Mouse (Mus musculus) CH12.LX (cell line): Measurements from ENCODE around the gene Fam234b. TPM values are rescaled to one million over a fixed set of nuclear protein-coding genes. Genes with fewer than 3 reads are reported as not detected.

Experiments used
- DNase-seq: peaks from one replicate; pipeline ENCODE4 v3.0.0-alpha.2; 2013; ENCODE audit errors: extremely low read depth
- H3K27ac ChIP-seq: 2 replicates; pipeline ENCODE4 v1.5.1; 2012; ENCODE audit warnings: low read depth, mild to moderate bottlenecking, control low read depth, moderate library complexity; ENCODE audit not compliant: insufficient read depth
- H3K27me3 ChIP-seq: replicated peaks from 2 replicates; pipeline ENCODE3; 2012; ENCODE audit warnings: inconsistent platforms
- H3K36me3 ChIP-seq, 2 experiments: replicated peaks in 1 of 2; 2 replicates each; pipeline versions ENCODE3 to v1.6.1; 2012; ENCODE audit warnings: inconsistent platforms in 1 of 2, low read length in 1 of 2, mild to moderate bottlenecking in 1 of 2, mixed read lengths in 1 of 2, moderate library complexity in 1 of 2; ENCODE audit not compliant: control insufficient read depth in 1 of 2, insufficient read depth in 1 of 2
- H3K4me1 ChIP-seq, 2 experiments: 2 replicates each; pipeline ENCODE4 v1.6.1; 2012; ENCODE audit warnings: inconsistent platforms in 1 of 2, moderate library complexity in 1 of 2; ENCODE audit not compliant: insufficient read depth in 2 of 2, control insufficient read depth in 1 of 2
- H3K4me2 ChIP-seq: 2 replicates; pipeline ENCODE4 v1.6.1; 2012; ENCODE audit warnings: low read depth, mild to moderate bottlenecking, control low read depth; ENCODE audit not compliant: poor library complexity, insufficient read depth, severe bottlenecking
- H3K4me3 ChIP-seq, 3 experiments: fragments of 150-350 bp in 1 of 3; sonication (generic) in 1 of 3; replicated peaks in 1 of 3; 2 replicates each; pipeline versions ENCODE3 to v1.5.1; 2011 to 2012; ENCODE audit warnings: low read depth in 2 of 3, low read length in 2 of 3, mild to moderate bottlenecking in 2 of 3, moderate library complexity in 2 of 3, control low read depth in 1 of 3, improper control_type of control experiment in 1 of 3, inconsistent platforms in 1 of 3, mixed read lengths in 1 of 3; ENCODE audit not compliant: poor library complexity in 1 of 3
- H3K79me2 ChIP-seq: replicated peaks from 2 replicates; pipeline ENCODE4 v1.6.1; 2012; ENCODE audit warnings: mild to moderate bottlenecking, moderate library complexity; ENCODE audit not compliant: control insufficient read depth, poor library complexity, insufficient read depth, severe bottlenecking; ENCODE audit errors: extremely low read depth
- H3K9ac ChIP-seq: 2 replicates; pipeline ENCODE4 v1.6.1; 2012; ENCODE audit warnings: low read depth, mild to moderate bottlenecking, control low read depth, moderate library complexity; ENCODE audit not compliant: insufficient read depth
- H3K9me3 ChIP-seq: replicated peaks from 2 replicates; pipeline ENCODE3; 2012; ENCODE audit warnings: low read length, inconsistent platforms, mixed read lengths
- BHLHE40 ChIP-seq: IDR thresholded peaks from 2 replicates; pipeline ENCODE4 v1.6.1; 2011; ENCODE audit warnings: mild to moderate bottlenecking, low read depth, low read length, improper control_type of control experiment
- CHD1 ChIP-seq: IDR thresholded peaks from 2 replicates; pipeline ENCODE4 v1.6.1; 2012; ENCODE audit warnings: low read depth, low read length, improper control_type of control experiment, inconsistent platforms
- CHD2 ChIP-seq: IDR thresholded peaks from 2 replicates; pipeline ENCODE4 v1.6.1; 2011; ENCODE audit warnings: low read length, improper control_type of control experiment
- E2F4 ChIP-seq: IDR thresholded peaks from 2 replicates; pipeline ENCODE4 v1.6.1; 2011; ENCODE audit warnings: low read depth, low read length, improper control_type of control experiment; ENCODE audit not compliant: insufficient replicate concordance
- ELF1 ChIP-seq: IDR thresholded peaks from 2 replicates; pipeline ENCODE4 v1.6.1; 2014; ENCODE audit warnings: low read depth, mild to moderate bottlenecking, inconsistent platforms, low read length, improper control_type of control experiment
- EP300 ChIP-seq: IDR thresholded peaks from 2 replicates; pipeline ENCODE4 v1.6.1; 2011; ENCODE audit warnings: low read length, improper control_type of control experiment
- ETS1 ChIP-seq: conservative IDR thresholded peaks from 2 replicates; pipeline ENCODE4 v1.6.1; 2012; ENCODE audit warnings: low read depth, mild to moderate bottlenecking, inconsistent platforms, low read length, improper control_type of control experiment, moderate library complexity
- GABPA ChIP-seq: IDR thresholded peaks from 2 replicates; pipeline ENCODE4 v1.6.1; 2012; ENCODE audit warnings: low read depth, low read length, improper control_type of control experiment, inconsistent platforms; ENCODE audit not compliant: insufficient replicate concordance
- IRF4 ChIP-seq: IDR thresholded peaks from 2 replicates; pipeline ENCODE4 v1.6.1; 2014; ENCODE audit warnings: low read depth, mild to moderate bottlenecking, inconsistent platforms, low read length, improper control_type of control experiment
- KAT2A ChIP-seq: IDR thresholded peaks from 2 replicates; pipeline ENCODE4 v1.6.1; 2012; ENCODE audit warnings: low read length, improper control_type of control experiment, inconsistent platforms; ENCODE audit not compliant: insufficient replicate concordance
- MAFK ChIP-seq: IDR thresholded peaks from 2 replicates; pipeline ENCODE4 v1.6.1; 2011; ENCODE audit warnings: low read length, improper control_type of control experiment; ENCODE audit not compliant: insufficient replicate concordance
- MAX ChIP-seq: IDR thresholded peaks from 2 replicates; pipeline ENCODE4 v1.6.1; 2011; ENCODE audit warnings: low read length, improper control_type of control experiment
- MAZ ChIP-seq: IDR thresholded peaks from 2 replicates; pipeline ENCODE4 v1.6.1; 2012; ENCODE audit warnings: low read depth, mild to moderate bottlenecking, inconsistent platforms, low read length, improper control_type of control experiment, moderate library complexity
- MYC ChIP-seq: IDR thresholded peaks from 2 replicates; pipeline ENCODE4 v1.6.1; 2011; ENCODE audit warnings: low read depth, mild to moderate bottlenecking, improper control_type of control experiment, low read length
- NELFE ChIP-seq: IDR thresholded peaks from 2 replicates; pipeline ENCODE4 v1.6.1; 2011; ENCODE audit warnings: low read depth, low read length, improper control_type of control experiment
- PAX5 ChIP-seq: IDR thresholded peaks from 2 replicates; pipeline ENCODE4 v1.6.1; 2012; ENCODE audit warnings: low read length, inconsistent platforms, mixed read lengths
- SMC3 ChIP-seq: IDR thresholded peaks from 2 replicates; pipeline ENCODE4 v1.6.1; 2011; ENCODE audit warnings: low read depth, low read length, improper control_type of control experiment
- TCF12 ChIP-seq: IDR thresholded peaks from 2 replicates; pipeline ENCODE4 v1.6.1; 2014; ENCODE audit warnings: low read depth, mild to moderate bottlenecking, inconsistent platforms, low read length, improper control_type of control experiment
- UBTF ChIP-seq: IDR thresholded peaks from 2 replicates; pipeline ENCODE4 v1.6.1; 2012; ENCODE audit warnings: low read depth, mild to moderate bottlenecking, inconsistent platforms, low read length, improper control_type of control experiment, moderate library complexity
- USF1 ChIP-seq: IDR thresholded peaks from 2 replicates; pipeline ENCODE4 v1.6.1; 2014; ENCODE audit warnings: low read depth, mild to moderate bottlenecking, inconsistent platforms, low read length, improper control_type of control experiment
- USF2 ChIP-seq: conservative IDR thresholded peaks from 2 replicates; pipeline ENCODE4 v1.6.1; 2011; ENCODE audit warnings: low read depth, low read length, improper control_type of control experiment
- ZMIZ1 ChIP-seq: IDR thresholded peaks from 2 replicates; pipeline ENCODE4 v1.6.1; 2012; ENCODE audit warnings: low read depth, mild to moderate bottlenecking, inconsistent platforms, low read length, improper control_type of control experiment
- dilution Hi-C: fragments of 300-500 bp; cut with MboI; formaldehyde crosslinking; loops from 2 replicates; pipeline ENCODE4 v1.14.3; 2020; ENCODE audit warnings: low sequenced_read_pairs; ENCODE audit not compliant: extremely low pct_unique_long_range_greater_than_20kb, extremely low pct_ligation_motif_present
- in situ Hi-C: fragments of 300-500 bp; cut with MboI; formaldehyde crosslinking; loops from 3 replicates; pipeline ENCODE4 v1.14.3; 2019; ENCODE audit warnings: low sequenced_read_pairs, low pct_ligation_motif_present, low pct_unique_long_range_greater_than_20kb, mixed read lengths
- polyA plus RNA-seq: library from polyadenylated mRNA; unstranded; fragments of >175 nt; gene quantifications from 2 replicates; pipeline ENCODE4 v1.2.1, GENCODE M21; 2012; ENCODE audit warnings: low read depth; ENCODE audit not compliant: insufficient read length
- total RNA-seq, 2 experiments: library from RNA; depleted of rRNA; stranded (reverse); fragments of 300-350 nt in 1 of 2; fragments of >200 nt in 1 of 2; gene quantifications; 2 replicates each; pipeline ENCODE4 v1.2.3; 2012 to 2014

The Fam234b gene
- total and polyA plus RNA-seq, 3 experiments: 0.04 to 0.76 (median 0.20) TPM

DNA sequence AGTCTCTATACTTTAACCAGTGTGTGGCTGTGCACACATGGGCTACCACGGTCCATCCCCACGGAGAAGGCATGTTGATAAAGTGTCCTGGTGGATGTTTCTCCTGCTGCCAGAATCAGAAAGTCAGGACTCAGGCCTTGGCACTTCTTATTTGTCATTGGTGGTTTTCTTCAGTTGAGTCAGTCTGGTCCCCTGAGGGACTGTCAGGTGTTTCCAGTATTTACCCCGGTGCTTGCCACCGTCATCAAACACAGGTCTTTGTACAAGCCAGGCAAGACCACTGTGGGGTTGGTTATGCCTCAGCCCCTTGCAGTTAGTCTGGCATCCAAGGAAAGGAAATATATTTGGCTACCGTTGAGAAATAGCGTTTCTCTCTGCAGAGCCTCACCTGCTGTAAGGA is 32.8 kb downstream of the Fam234b start:
- H3K4me3 ChIP-seq: no peak overlapping the region
- no peak overlapping the region for H3K4me2 ChIP-seq
- in situ Hi-C loops: no loop called here
- no peak overlapping the region for H3K9ac ChIP-seq
- DNase-seq: peak; percentile 81
- peaks cover 5 to 45% of the 10 kb centered on the region in 2 experiments for H3K4me1 ChIP-seq
- H3K27me3 ChIP-seq: no peaks in the 10 kb centered on the region
- no peaks in the 10 kb centered on the region for H3K9me3 ChIP-seq
- TF ChIP-seq PAX5 (no peak), ELF1 (no peak), MAX (no peak), EP300 (peak; percentile 75), CHD2 (no peak), BHLHE40 (0 out of 2 replicates have a peak, but pooled peaks have one; percentile 35), ETS1 (peak; percentile 77), CHD1 (no peak), MAFK (no peak), E2F4 (no peak), SMC3 (no peak), USF1 (no peak), NELFE (no peak), MYC (no peak), MAZ (no peak), IRF4 (peak; percentile 62; the same call in 1 of the 2 replicates), UBTF (no peak), USF2 (no peak), TCF12 (0 out of 2 replicates have a peak, but pooled peaks have one; percentile 16), KAT2A (no peak), GABPA (no peak), ZMIZ1 (no peak)
- no peak overlapping the region for H3K27ac ChIP-seq
- no peaks in the 10 kb centered on the region for H3K36me3 ChIP-seq
- dilution Hi-C loops: no loop called here
- no peaks in the 10 kb centered on the region for H3K79me2 ChIP-seq
